Mouse (Mus musculus): ENCODE measurements at regions not wholly inside any gene's neighbourhood (a gene's known extent, or its start where the extent isn't known, plus 50 kb on each side); places are given as distances from the start of the nearest gene placed in this dataset.
"Not testable (repeated sequence)": the region's sequence is repeated elsewhere in the genome, so short reads cannot be mapped to it uniquely, and the experiment has no call there.

DNA sequence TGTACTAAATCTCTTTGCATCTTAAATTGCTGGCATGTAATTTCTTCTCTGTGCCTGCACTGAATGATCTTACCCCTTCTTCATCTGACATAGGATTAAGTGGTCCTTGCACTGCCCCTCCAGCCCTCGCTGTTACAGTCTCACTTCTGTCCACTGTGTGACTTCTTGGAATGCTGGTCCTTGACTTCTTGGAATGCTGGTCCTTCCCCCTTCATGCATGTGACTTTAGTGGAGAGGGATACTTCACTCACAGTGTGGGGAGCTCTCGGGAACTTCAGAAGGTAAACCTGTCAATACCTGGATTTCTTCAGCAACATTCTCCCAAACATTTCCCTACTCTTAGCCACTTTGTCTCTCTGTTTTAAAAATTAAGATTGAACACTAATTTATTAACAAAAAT, 91.0 kb upstream of the Cdk6 start:
- Histone ChIP-seq H3K4me1 (ENCODE audit: insufficient read depth, low read depth, low read length) (peaks cover 4% of the 10 kb centered on the region; the same call in 1 of the 2 replicates), H3K36me3 (replicated peaks) (no peaks in the 10 kb centered on the region), H3K9me3 (replicated peaks) (no peaks in the 10 kb centered on the region), H3K4me3 (ENCODE audit: low read depth, low read length) (no peak overlapping the region), H3K27me3 (ENCODE audit: insufficient read depth, low read length) (no peaks in the 10 kb centered on the region)
- ATAC-seq (ENCODE audit: extremely low read depth, insufficient number of reproducible peaks, low FRiP score, poor library complexity, severe bottlenecking) = no peak
- no peak for DNase-seq (ENCODE audit: low spot score)
- TF ChIP-seq TAL1 (conservative IDR thresholded peaks at IDR 0.05; ENCODE audit: low read depth, low read length) (no peak), GATA2 (IDR thresholded peaks at IDR 0.05; ENCODE audit: borderline replicate concordance, low read depth, low read length) (no peak), GATA1 (IDR thresholded peaks at IDR 0.05; ENCODE audit: borderline replicate concordance, low read length) (no peak), POLR2AphosphoS5 (IDR thresholded peaks at IDR 0.05; ENCODE audit: insufficient replicate concordance, low read depth, low read length) (no peak), CTCF (IDR thresholded peaks at IDR 0.05; ENCODE audit: low read depth, low read length) (no peak)

DNA sequence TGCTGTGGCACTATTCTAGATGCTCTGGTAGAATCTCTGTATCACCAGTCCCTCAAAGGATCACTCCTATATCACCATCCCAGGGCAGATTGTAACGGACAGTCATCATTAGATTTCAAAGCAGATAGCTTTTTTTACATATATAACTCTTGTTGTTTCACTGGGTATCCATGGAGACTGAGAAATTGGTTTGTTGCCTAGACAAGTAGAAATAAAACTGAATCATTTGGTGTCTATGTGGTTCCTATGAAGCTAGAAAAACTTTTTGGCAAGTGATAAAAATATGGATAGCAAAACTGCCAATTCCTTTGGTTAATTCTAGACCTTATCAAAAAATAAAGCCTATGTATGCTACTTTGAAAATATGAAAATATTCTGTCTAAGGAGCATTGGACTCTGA, 81.0 kb upstream of the Cdk6 start:
- peaks cover 5% of the 10 kb centered on the region; the same call in 1 of the 2 replicates for H3K4me1 ChIP-seq (ENCODE audit: insufficient read depth, low read depth, low read length)
- ATAC-seq (ENCODE audit: extremely low read depth, insufficient number of reproducible peaks, low FRiP score, poor library complexity, severe bottlenecking) (no peak), DNase-seq (ENCODE audit: low spot score) (no peak)
- H3K36me3 ChIP-seq (replicated peaks) = no peaks in the 10 kb centered on the region
- TF ChIP-seq TAL1 (conservative IDR thresholded peaks at IDR 0.05; ENCODE audit: low read depth, low read length) = no peak
- H3K4me3 ChIP-seq (ENCODE audit: low read depth, low read length) = no peak overlapping the region
- H3K9me3 ChIP-seq (replicated peaks) = no peaks in the 10 kb centered on the region
- H3K27me3 ChIP-seq (ENCODE audit: insufficient read depth, low read length) = no peaks in the 10 kb centered on the region

DNA sequence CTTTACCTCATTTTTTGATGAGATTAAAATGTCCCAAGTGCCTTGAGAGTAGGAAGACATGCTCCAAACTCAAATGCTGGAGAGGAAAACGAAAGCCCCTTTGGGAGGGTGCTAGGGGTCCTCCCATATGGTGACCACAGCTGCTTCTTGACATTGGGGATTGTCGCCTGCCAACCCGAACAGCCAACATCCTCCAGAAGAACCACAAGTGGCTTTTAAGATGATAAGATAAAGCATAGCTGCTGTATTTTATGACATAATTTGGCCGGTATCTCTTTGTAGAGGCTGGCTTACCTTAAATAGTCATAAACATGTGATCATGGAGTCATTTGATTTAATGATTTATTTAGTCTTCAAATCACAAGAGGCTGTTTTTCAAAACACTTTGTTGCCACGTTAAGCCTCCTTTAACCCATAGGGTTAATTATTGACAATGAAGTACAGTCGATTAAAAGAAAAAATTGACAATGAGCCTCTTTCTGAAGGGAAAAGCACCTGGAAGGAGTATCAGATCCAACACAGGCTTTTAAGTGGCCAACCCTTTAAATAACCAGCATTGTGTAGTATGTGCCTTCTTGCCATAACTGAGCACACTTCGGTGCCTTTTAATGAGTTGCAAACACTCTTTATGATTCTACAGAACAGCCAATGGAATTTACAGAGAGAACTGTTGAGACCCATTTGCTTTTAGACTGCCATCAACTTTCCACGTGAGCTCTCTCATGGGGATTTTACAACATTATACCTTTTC, 76.1 kb upstream of the Cdk6 start:
- not testable (repeated sequence) for DNase-seq (ENCODE audit: low spot score); H3K27me3 ChIP-seq (ENCODE audit: insufficient read depth, low read length); H3K4me1 ChIP-seq (ENCODE audit: insufficient read depth, low read depth, low read length); H3K4me3 ChIP-seq (ENCODE audit: low read depth, low read length); H3K36me3 ChIP-seq (replicated peaks); H3K9me3 ChIP-seq (replicated peaks)
- ATAC-seq (ENCODE audit: extremely low read depth, insufficient number of reproducible peaks, low FRiP score, poor library complexity, severe bottlenecking) = peak; percentile 40; the same call in 1 of the 2 replicates

DNA sequence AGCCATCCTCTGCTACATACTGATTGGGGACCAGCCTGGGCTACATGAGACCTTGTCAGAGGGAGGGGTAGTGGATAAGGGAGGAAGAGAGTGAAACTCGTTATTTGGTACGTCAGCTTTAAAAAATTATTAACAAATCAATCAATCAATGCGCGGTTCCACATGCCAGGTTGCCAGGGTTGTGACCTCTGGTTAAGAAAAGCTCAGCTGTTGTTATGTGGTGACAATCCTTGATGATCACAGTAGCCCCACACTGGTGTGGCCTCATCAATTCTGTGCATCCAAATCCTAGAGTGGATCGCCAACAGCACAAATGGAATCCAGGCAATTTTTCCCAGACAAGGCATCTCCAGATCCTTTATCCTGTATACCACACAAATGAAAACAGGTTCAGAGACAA, 74.3 kb upstream of the Cdk6 start:
- DNase-seq (ENCODE audit: low spot score) (no peak), ATAC-seq (ENCODE audit: extremely low read depth, insufficient number of reproducible peaks, low FRiP score, poor library complexity, severe bottlenecking) (no peak)
- H3K27me3 ChIP-seq (ENCODE audit: insufficient read depth, low read length) = peaks cover 10% of the 10 kb centered on the region; the same call in 1 of the 2 replicates
- no peaks in the 10 kb centered on the region for H3K9me3 ChIP-seq (replicated peaks)
- H3K36me3 ChIP-seq (replicated peaks) = no peaks in the 10 kb centered on the region
- TF ChIP-seq TAL1 (conservative IDR thresholded peaks at IDR 0.05; ENCODE audit: low read depth, low read length) (no peak), GATA2 (IDR thresholded peaks at IDR 0.05; ENCODE audit: borderline replicate concordance, low read depth, low read length) (no peak), POLR2AphosphoS5 (IDR thresholded peaks at IDR 0.05; ENCODE audit: insufficient replicate concordance, low read depth, low read length) (no peak), CTCF (IDR thresholded peaks at IDR 0.05; ENCODE audit: low read depth, low read length) (no peak), GATA1 (IDR thresholded peaks at IDR 0.05; ENCODE audit: borderline replicate concordance, low read length) (no peak)
- H3K4me1 ChIP-seq (ENCODE audit: insufficient read depth, low read depth, low read length) = peaks cover 5% of the 10 kb centered on the region; the same call in 1 of the 2 replicates
- H3K4me3 ChIP-seq (ENCODE audit: low read depth, low read length) = no peak overlapping the region

DNA sequence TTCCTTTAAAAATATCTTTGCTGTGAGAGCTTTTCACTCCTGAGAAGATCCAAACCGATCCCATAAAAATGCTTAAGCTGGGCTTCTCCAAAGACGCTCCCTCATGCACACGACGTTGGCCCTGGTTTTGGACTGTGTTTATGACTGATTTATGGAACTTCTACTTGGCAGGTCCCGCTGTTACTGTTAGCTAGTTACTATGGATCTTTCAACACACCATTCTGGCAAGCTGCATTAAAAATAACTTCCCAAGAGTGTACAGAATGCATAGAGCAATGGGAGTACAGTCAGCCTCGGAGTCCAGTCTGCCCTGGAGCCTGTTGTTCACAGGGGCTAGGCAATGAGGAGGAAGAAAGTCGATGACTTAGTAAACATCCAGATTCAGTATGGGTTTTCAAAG, 71.5 kb upstream of the Cdk6 start:
- no peaks in the 10 kb centered on the region for H3K36me3 ChIP-seq (replicated peaks)
- peaks cover 6% of the 10 kb centered on the region; the same call in 1 of the 2 replicates for H3K4me1 ChIP-seq (ENCODE audit: insufficient read depth, low read depth, low read length)
- ATAC-seq (ENCODE audit: extremely low read depth, insufficient number of reproducible peaks, low FRiP score, poor library complexity, severe bottlenecking) (no peak), DNase-seq (ENCODE audit: low spot score) (no peak)
- TF ChIP-seq CTCF (IDR thresholded peaks at IDR 0.05; ENCODE audit: low read depth, low read length) (no peak), POLR2AphosphoS5 (IDR thresholded peaks at IDR 0.05; ENCODE audit: insufficient replicate concordance, low read depth, low read length) (no peak), GATA1 (IDR thresholded peaks at IDR 0.05; ENCODE audit: borderline replicate concordance, low read length) (no peak), TAL1 (conservative IDR thresholded peaks at IDR 0.05; ENCODE audit: low read depth, low read length) (no peak), GATA2 (IDR thresholded peaks at IDR 0.05; ENCODE audit: borderline replicate concordance, low read depth, low read length) (no peak)
- H3K4me3 ChIP-seq (ENCODE audit: low read depth, low read length) = no peak overlapping the region
- no peaks in the 10 kb centered on the region for H3K9me3 ChIP-seq (replicated peaks)
- H3K27me3 ChIP-seq (ENCODE audit: insufficient read depth, low read length) = peaks cover 10% of the 10 kb centered on the region; the same call in 1 of the 2 replicates

DNA sequence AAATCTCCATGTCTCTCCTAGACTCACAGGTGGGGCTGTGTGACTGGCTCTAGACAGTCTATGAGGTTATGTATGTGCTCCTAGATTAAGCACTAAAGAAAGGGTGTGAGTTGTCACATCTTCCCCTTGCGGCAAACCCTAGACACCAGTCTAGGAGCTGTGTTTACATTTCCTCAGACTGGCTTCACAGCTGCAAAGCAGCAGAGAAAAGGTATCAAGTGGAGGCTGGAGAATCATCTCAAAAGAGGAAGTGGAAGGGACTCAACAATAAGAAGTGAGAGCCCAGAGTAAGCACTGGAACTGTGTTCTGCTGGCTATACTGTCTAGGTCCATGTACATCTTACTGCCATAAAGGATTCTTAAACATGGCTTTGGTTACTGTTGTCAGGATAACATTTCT, 68.1 kb upstream of the Cdk6 start:
- not testable (repeated sequence) for H3K9me3 ChIP-seq (replicated peaks); H3K4me1 ChIP-seq (ENCODE audit: insufficient read depth, low read depth, low read length); H3K27me3 ChIP-seq (ENCODE audit: insufficient read depth, low read length); H3K36me3 ChIP-seq (replicated peaks); DNase-seq (ENCODE audit: low spot score); H3K4me3 ChIP-seq (ENCODE audit: low read depth, low read length)
- ATAC-seq (ENCODE audit: extremely low read depth, insufficient number of reproducible peaks, low FRiP score, poor library complexity, severe bottlenecking) = peak; percentile 55

DNA sequence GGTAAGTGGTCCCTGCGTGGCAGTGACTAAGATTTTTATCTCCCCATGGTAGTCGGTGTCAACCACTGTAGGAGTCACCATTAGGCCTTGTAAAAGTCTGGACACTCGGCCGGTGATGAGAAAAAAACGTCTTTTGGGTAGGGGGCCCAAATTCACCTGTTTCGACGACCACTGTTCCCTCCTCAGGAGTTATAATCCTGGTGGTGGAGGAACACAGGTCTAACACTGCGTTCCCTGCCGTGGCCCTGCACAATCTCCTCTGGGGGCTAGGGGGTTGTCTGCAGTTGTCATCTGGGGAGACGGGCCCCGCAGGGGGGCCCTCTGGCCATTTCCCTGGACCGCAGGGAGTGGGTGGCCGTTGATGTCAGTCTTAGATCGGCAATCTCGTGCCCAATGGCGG, 64.0 kb upstream of the Cdk6 start:
- not testable (repeated sequence) for H3K36me3 ChIP-seq (replicated peaks); H3K4me1 ChIP-seq (ENCODE audit: insufficient read depth, low read depth, low read length); H3K27me3 ChIP-seq (ENCODE audit: insufficient read depth, low read length); ATAC-seq (ENCODE audit: extremely low read depth, insufficient number of reproducible peaks, low FRiP score, poor library complexity, severe bottlenecking); DNase-seq (ENCODE audit: low spot score); H3K4me3 ChIP-seq (ENCODE audit: low read depth, low read length)
- H3K9me3 ChIP-seq (replicated peaks) = peaks cover 19% of the 10 kb centered on the region

DNA sequence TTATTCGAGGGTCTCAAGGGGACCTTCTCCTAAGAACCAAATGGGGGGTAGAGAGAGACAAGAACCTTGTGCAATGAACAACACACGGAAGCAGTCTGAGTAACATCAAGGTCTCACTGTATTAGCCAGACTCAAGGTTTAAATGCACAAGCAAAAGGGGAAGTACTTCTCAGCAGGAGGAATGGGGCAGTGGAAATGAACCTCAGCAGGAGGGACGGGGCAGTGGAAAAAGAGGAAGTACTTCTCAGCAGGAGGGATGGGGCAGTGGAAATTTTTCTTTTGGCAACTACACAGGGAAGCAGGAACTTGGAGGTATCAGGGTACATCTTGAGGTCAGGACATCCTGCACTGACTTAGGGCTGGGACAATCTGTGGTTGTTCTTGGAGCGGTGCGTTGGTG, 62.3 kb upstream of the Cdk6 start:
- H3K27me3 ChIP-seq (ENCODE audit: insufficient read depth, low read length); H3K36me3 ChIP-seq (replicated peaks); H3K4me1 ChIP-seq (ENCODE audit: insufficient read depth, low read depth, low read length); DNase-seq (ENCODE audit: low spot score); ATAC-seq (ENCODE audit: extremely low read depth, insufficient number of reproducible peaks, low FRiP score, poor library complexity, severe bottlenecking); H3K4me3 ChIP-seq (ENCODE audit: low read depth, low read length): not testable (repeated sequence)
- H3K9me3 ChIP-seq (replicated peaks) = peaks cover 24% of the 10 kb centered on the region

DNA sequence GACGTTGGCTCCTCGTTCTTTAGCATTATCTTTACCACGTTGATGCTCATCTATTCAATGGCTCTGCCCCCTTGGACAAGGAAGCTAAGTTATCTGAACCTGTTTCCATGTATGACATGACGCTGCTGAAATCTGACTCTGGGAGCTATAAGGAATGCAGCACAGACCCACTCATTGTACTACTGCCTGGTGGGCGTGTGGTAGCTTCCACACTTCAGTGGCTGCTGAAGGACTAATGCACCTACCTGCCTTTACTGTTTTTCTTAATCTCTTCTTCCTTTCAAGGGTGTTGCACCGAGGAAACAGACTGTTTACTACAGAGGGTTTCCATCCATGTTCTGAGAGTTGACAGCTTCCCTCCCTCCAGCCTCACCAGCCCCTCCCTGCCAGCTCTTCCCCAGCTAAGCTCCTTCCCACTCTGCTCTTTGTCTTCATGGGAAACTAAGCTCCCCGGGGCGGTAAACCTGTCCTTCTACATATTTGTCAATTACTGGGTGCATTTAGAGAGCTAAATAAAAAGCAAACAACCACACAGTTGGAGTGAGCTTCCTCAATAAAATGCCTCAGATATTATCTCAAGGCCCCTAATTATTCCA, 59.3 kb upstream of the Cdk6 start:
- DNase-seq (ENCODE audit: low spot score); H3K36me3 ChIP-seq (replicated peaks); ATAC-seq (ENCODE audit: extremely low read depth, insufficient number of reproducible peaks, low FRiP score, poor library complexity, severe bottlenecking); H3K4me3 ChIP-seq (ENCODE audit: low read depth, low read length); H3K27me3 ChIP-seq (ENCODE audit: insufficient read depth, low read length); H3K4me1 ChIP-seq (ENCODE audit: insufficient read depth, low read depth, low read length): not testable (repeated sequence)
- H3K9me3 ChIP-seq (replicated peaks) = peaks cover 21% of the 10 kb centered on the region
